Mouse (Mus musculus) large intestine, adult 2 months (tissue): ENCODE data around the gene Nell1. TPM values are rescaled to one million over a fixed set of nuclear protein-coding genes. Genes with fewer than 3 reads are reported as not detected.

Source experiments
- DNase-seq: peaks from one replicate; pipeline ENCODE4 v3.0.0-alpha.2; 2012; ENCODE audit warnings: low read depth, low spot score
- WGBS: fragments of 180-500 bp; shearing (Covaris S2); methylation state at CpG from one replicate; pipeline ENCODE4 v1.1.7; 2018; 5-methylcytosine and 5-hydroxymethylcytosine counted together
- polyA plus RNA-seq: library from polyadenylated mRNA; depleted of rRNA; stranded (reverse); fragments of >200 nt; gene quantifications from 2 replicates; pipeline ENCODE4 v1.2.3, GENCODE M21; 2012

The Nell1 gene
- polyA plus RNA-seq, 1 experiment, result 0.38 TPM

GRCm38 (mm10) chr7:50035187-50036153 lies 60.8 kb downstream of the Nell1 start:
- no peak for DNase-seq
- WGBS, result 59% methylated on average over 13 of the region's 13 CpGs

GRCm38 (mm10) chr7:50041112-50041511 lies 66.4 kb downstream of the Nell1 start:
- WGBS, result 25% methylated on average over 6 of the region's 6 CpGs
- DNase-seq, result no peak

- WGBS, result 94% methylated on average over 4 of the region's 4 CpGs
Measured at GRCm38 (mm10) chr7:50050144-50050543, 75.5 kb downstream of the Nell1 start.

GRCm38 (mm10) chr7:50053704-50054103 lies 79.0 kb downstream of the Nell1 start:
- DNase-seq, result no peak
- 77% methylated on average over 2 of the region's 2 CpGs for whole genome bisulfite sequencing

More at GRCm38 (mm10) chr7:50050144-50050543, 75.5 kb downstream of the Nell1 start:
- no peak for DNase-seq

- no peak for DNase-seq
- WGBS, result 82% methylated on average over 5 of the region's 5 CpGs
Measured at GRCm38 (mm10) chr7:50094461-50094860, 119.8 kb downstream of the Nell1 start.

- DNase-seq, result no peak
Measured at GRCm38 (mm10) chr7:50105612-50106321, 131.1 kb downstream of the Nell1 start.

GRCm38 (mm10) chr7:50107261-50107660 lies 132.6 kb downstream of the Nell1 start:
- DNase-seq, result no peak
- WGBS, result 61% methylated on average over 2 of the region's 2 CpGs

More at GRCm38 (mm10) chr7:50105612-50106321, 131.1 kb downstream of the Nell1 start:
- WGBS, result 15% methylated on average over 8 of the region's 8 CpGs

- WGBS, result 81% methylated on average over 5 of the region's 5 CpGs
- no peak for DNase-seq
Measured at GRCm38 (mm10) chr7:50118348-50118747, 143.7 kb downstream of the Nell1 start.

- DNase-seq, result no peak
- WGBS, result 78% methylated on average over 3 of the region's 3 CpGs
Measured at GRCm38 (mm10) chr7:50137706-50138105, 163.0 kb downstream of the Nell1 start.

GRCm38 (mm10) chr7:50149326-50149725 lies 174.7 kb downstream of the Nell1 start:
- 90% methylated on average over 7 of the region's 7 CpGs for WGBS
- no peak for DNase-seq

- 31% methylated on average over 2 of the region's 2 CpGs for WGBS
- DNase-seq, result no peak
Measured at GRCm38 (mm10) chr7:50150838-50151237, 176.2 kb downstream of the Nell1 start.

- 49% methylated on average over 2 of the region's 2 CpGs for WGBS
- DNase-seq, result no peak
Measured at GRCm38 (mm10) chr7:50153618-50154017, 179.0 kb downstream of the Nell1 start.

GRCm38 (mm10) chr7:50162602-50163001 lies 187.9 kb downstream of the Nell1 start:
- no peak for DNase-seq
- WGBS, result 69% methylated on average over 5 of the region's 5 CpGs

- DNase-seq, result no peak
Measured at GRCm38 (mm10) chr7:50168778-50169177, 194.1 kb downstream of the Nell1 start.

- WGBS, result 81% methylated on average over 6 of the region's 6 CpGs
- no peak for DNase-seq
Measured at GRCm38 (mm10) chr7:50186306-50186705, 211.6 kb downstream of the Nell1 start.

- DNase-seq, result no peak
- WGBS, result 88% methylated on average over 7 of the region's 7 CpGs
Measured at GRCm38 (mm10) chr7:50193955-50194354, 219.3 kb downstream of the Nell1 start.

GRCm38 (mm10) chr7:50195080-50195611 lies 220.5 kb downstream of the Nell1 start:
- no peak for DNase-seq
- WGBS, result 37% methylated on average over 3 of the region's 3 CpGs

- DNase-seq, result no peak
- 43% methylated on average over 2 of the region's 2 CpGs for WGBS
Measured at GRCm38 (mm10) chr7:50205268-50205667, 230.6 kb downstream of the Nell1 start.

GRCm38 (mm10) chr7:50210678-50211251 lies 236.1 kb downstream of the Nell1 start:
- DNase-seq, result no peak
- 40% methylated on average over 6 of the region's 6 CpGs for WGBS

- DNase-seq, result no peak
Measured at GRCm38 (mm10) chr7:50221849-50222248, 247.2 kb downstream of the Nell1 start.
